ENCODE assay signal across 8 mouse cellular contexts in the genomic region with DNA sequence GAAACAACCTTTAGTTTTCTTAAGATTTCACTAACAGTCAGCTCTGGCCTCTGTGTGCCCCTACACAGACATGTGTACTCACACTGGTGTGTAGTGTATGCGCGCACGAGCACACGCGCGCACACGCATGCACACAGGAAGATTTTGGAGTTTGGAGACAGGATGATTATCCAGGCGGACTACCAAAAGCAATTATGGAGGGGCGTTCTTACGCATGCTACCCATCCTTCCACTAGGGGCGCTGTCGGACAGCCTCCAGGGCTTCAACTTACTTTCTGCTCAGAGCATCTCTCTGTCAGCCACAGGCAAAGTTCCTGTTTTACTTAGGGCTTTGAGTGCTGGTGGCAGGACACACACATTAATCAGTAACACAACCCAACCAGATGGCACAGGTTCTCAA. TPM values are rescaled to one million over a fixed set of nuclear protein-coding genes. Genes with fewer than 3 reads are reported as not detected.
DNase-seq lines count a peak whose midpoint lies in the region; ATAC-seq and TF ChIP-seq lines count a peak whose summit lies in the region.

No protein-coding gene starts in this region.

- no peak for ATAC-seq in heart, embryonic 11.5 days (replicated peaks; ENCODE audit: insufficient number of reproducible peaks, low FRiP score, low TSS enrichment)

- no peaks in the 10 kb centered on the region for H3K4me1 ChIP-seq in heart, embryonic 11.5 days (ENCODE audit: control insufficient read depth, insufficient read depth, low read length)
- H3K4me1 ChIP-seq in cortical plate, adult 2 months (ENCODE audit: control insufficient read depth, insufficient read depth, low read length) = no peaks in the 10 kb centered on the region

- peak; percentile 47; the same call in 1 of the 2 replicates for TF ChIP-seq CTCF in cortical plate, adult 2 months (IDR thresholded peaks at IDR 0.05; ENCODE audit: extremely low read depth, insufficient read depth, low read length)

- no peak for TF ChIP-seq POLR2A in cortical plate, adult 2 months (IDR thresholded peaks at IDR 0.05; ENCODE audit: extremely low read depth, insufficient read depth, low read length)

- peak; percentile 51 for DNase-seq in heart, adult 8-10 months (ENCODE audit: low spot score)
- peak; percentile 10 for DNase-seq in adipocyte (ENCODE audit: low spot score)
- DNase-seq in gastrocnemius, postnatal 36 days = peak; percentile 33 to 45
- peak; percentile 38 to 77 for DNase-seq in kidney, postnatal 36 days
- peak; percentile 83 for DNase-seq in lung, postnatal 10 days
- DNase-seq in right cerebral cortex, postnatal 4 days = peak; percentile 67

- 30% methylated on average over 12 of the region's 12 CpGs for WGBS in heart, embryonic 11.5 days (ENCODE audit: insufficient replicate concordance)

- H3K4me3 ChIP-seq in heart, embryonic 11.5 days (ENCODE audit: low read depth, low read length) = no peak overlapping the region
- H3K4me3 ChIP-seq in cortical plate, adult 2 months (ENCODE audit: insufficient read depth, low read length) = no peak overlapping the region

- H3K4me2 ChIP-seq in heart, embryonic 11.5 days = no peak overlapping the region

- H3K36me3 ChIP-seq in heart, embryonic 11.5 days (ENCODE audit: control insufficient read depth, insufficient read depth, low read length) = no peaks in the 10 kb centered on the region

- H3K9me3 ChIP-seq in heart, embryonic 11.5 days (replicated peaks; ENCODE audit: control insufficient read depth, low read length) = no peaks in the 10 kb centered on the region

- no peaks in the 10 kb centered on the region for H3K27me3 ChIP-seq in heart, embryonic 11.5 days (ENCODE audit: control insufficient read depth, insufficient read depth, low read length)

- no peak overlapping the region for H3K9ac ChIP-seq in heart, embryonic 11.5 days (ENCODE audit: low read depth, low read length)

- H3K27ac ChIP-seq in heart, embryonic 11.5 days (ENCODE audit: low read depth, low read length) = no peak overlapping the region
- H3K27ac ChIP-seq in cortical plate, adult 2 months (ENCODE audit: insufficient read depth, low read length) = no peak overlapping the region

- intact Hi-C loops in gastrocnemius, postnatal 36 days (cut with DNase I) = no loop called here

RNA-seq across cellular contexts. Expression of a gene that starts 57.6 kb away (rescaled TPM):
- 10 to 100 TPM; 58.9 to 68.6 (median 63.2) TPM for total RNA-seq in heart, adult 8-10 months (2022)
- polyA plus RNA-seq in heart, embryonic 11.5 days (2014; fragmentation: Nextera tagmentation; extraction: Ambion mirVana) = 28.5 and 31.7 TPM in 2 replicates
- polyA plus RNA-seq in cortical plate, adult 2 months (2012; rRNA removed) = 64.9 and 70.5 TPM in 2 replicates
- total RNA-seq in gastrocnemius, postnatal 36 days (2021) = 10 to 100 TPM; 18.6 to 23.3 TPM

Comparison
In these comparisons a context has a peak if more than half of its experiments do, and no peak if none do; other contexts are left out.
1. DNase-seq: peak in every context shown above with its lines; median percentile 83 in lung, postnatal 10 days; 67 in right cerebral cortex, postnatal 4 days; 58 in kidney, postnatal 36 days; 51 in heart, adult 8-10 months; 39 in gastrocnemius, postnatal 36 days; 10 in adipocyte.